Mouse (Mus musculus) embryonic facial prominence, embryonic 10.5 days (tissue): ENCODE results near the gene Tbc1d8. TPM values are rescaled to one million over a fixed set of nuclear protein-coding genes. Genes with fewer than 3 reads are reported as not detected.

Experiments used
- DNase-seq: peaks from one replicate; pipeline ENCODE4 v3.0.0-alpha.2; 2017; ENCODE audit warnings: low spot score
- H3K27ac ChIP-seq: fragments of 300-500 bp; sonication (generic); replicated peaks from 2 replicates; pipeline ENCODE4 v1.5.1; 2016; ENCODE audit warnings: mild to moderate bottlenecking
- H3K27me3 ChIP-seq: fragments of 300-500 bp; sonication (generic); replicated peaks from 2 replicates; pipeline ENCODE4 v1.6.1; 2016; ENCODE audit warnings: low read depth, mild to moderate bottlenecking; ENCODE audit not compliant: poor library complexity, severe bottlenecking
- H3K36me3 ChIP-seq: fragments of 300-500 bp; sonication (generic); replicated peaks from 2 replicates; pipeline ENCODE4 v1.6.1; 2016; ENCODE audit warnings: mild to moderate bottlenecking, moderate library complexity
- H3K4me1 ChIP-seq: fragments of 300-500 bp; sonication (generic); 2 replicates; pipeline ENCODE4 v1.6.1; 2016
- H3K4me3 ChIP-seq: fragments of 300-500 bp; sonication (generic); 2 replicates; pipeline ENCODE4 v1.5.1; 2016; ENCODE audit warnings: mild to moderate bottlenecking, moderate library complexity
- H3K9me3 ChIP-seq: fragments of 300-500 bp; sonication (generic); 2 replicates; pipeline ENCODE4 v1.6.1; 2016; ENCODE audit warnings: mild to moderate bottlenecking
- WGBS: fragments of 180-500 bp; shearing (Covaris S2); methylation state at CpG from one replicate; pipeline ENCODE4 v1.1.7; 2016; 5-methylcytosine and 5-hydroxymethylcytosine counted together
- polyA plus RNA-seq: library from polyadenylated mRNA; unstranded; fragments of >200 nt; fragmentation: Nextera tagmentation; extraction: Ambion mirVana; gene quantifications from 2 replicates; pipeline ENCODE4 v1.2.1, GENCODE M21; 2016

Gene Tbc1d8
- polyA plus RNA-seq, 1 experiment from 2014 or later = 5.2 TPM

DNA sequence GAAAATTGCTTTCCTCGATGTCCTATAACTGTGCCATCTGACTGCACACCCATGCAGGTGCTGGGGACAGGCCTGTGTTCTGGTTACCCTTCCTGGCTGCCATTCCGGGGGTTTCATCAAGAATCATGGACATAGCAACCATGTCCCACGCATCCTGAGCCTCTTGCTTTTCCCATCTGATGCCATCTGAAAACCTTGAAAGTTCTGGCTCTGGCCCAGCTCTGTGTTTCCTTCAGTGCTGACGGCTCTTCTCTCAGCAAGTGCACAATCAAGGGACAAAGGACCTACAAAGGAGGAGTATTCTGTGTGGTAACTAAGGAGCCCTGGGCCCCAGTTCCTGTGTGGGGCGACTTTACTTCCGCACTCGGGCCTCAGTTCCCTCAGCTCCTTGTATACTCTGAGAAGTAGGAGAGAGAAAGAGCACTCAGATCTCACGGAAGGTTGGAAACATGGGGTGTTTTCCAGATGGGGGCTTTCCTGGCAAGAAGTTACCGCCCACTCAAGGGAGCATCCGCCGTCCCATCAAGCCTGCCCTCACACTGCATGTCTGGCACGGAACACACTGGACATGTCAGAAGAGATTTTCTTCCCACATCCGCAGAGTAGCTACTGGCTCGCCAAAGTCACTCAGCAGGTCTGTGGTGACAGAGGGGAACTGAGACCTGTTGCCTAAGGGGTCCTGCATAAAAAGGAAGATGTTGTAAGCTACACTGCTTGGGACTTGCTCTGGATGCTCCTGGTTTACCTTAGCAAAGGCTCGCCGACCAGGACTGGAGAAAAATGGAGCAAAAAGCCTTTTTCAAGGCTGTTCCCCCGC is 24.5 kb upstream of the Tbc1d8 start:
- Histone ChIP-seq H3K27me3 (no peaks in the 10 kb centered on the region), H3K4me3 (no peak overlapping the region), H3K27ac (no peak overlapping the region), H3K4me1 (peaks cover 8% of the 10 kb centered on the region; the same call in 1 of the 2 replicates), H3K9me3 (no peaks in the 10 kb centered on the region), H3K36me3 (no peaks in the 10 kb centered on the region)
- 88% methylated on average over 17 of the region's 17 CpGs for WGBS
- no peak for DNase-seq

DNA sequence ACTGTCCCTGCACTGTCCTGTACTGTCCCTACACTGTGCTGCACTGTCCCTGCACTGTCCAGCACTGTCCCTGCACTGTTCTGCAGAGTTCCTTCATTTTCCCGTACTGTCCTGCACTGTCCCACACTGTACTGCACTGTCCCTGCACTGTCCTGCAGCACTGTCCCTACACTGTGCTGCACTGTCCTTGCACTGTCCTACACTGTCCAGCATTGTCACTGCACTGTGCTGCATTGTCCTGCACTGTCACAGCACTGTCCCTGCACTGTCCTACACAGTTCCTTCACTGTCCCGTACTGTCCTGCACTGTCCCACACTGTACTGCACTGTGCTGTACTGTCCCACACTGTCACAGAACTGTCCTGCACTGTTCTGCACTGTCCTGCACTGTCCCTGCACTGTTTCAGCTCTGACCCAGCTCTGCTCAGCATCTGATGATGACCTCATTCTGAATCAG is 21.0 kb upstream of the Tbc1d8 start:
- WGBS = 83% methylated on average over 2 of the region's 2 CpGs

DNA sequence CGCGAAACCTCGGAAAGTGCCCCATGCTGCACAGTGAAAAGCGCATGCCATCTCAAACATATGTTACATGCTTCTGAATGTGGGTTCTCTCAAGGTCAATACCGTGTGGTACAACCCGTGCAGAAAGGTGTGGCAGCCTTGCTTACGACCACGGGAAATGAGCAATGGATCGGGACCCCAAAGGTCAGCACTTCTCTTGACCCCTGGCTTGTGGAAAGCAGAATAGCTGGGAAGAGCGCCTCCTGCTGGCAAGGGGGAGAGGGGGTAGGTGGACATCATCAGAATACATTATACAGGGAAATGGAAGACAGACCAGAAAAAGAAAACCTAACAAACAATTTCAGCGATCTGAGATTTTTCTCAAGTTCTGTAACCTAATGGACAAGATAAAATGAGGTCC is 19.2 kb upstream of the Tbc1d8 start:
- H3K4me1 ChIP-seq = no peaks in the 10 kb centered on the region
- 88% methylated on average over 11 of the region's 11 CpGs for WGBS
- H3K27ac ChIP-seq = no peak overlapping the region

More for the DNA sequence above, 21.0 kb upstream of the Tbc1d8 start:
- H3K36me3 ChIP-seq = no peaks in the 10 kb centered on the region
- no peak overlapping the region for H3K27ac ChIP-seq
- no peaks in the 10 kb centered on the region for H3K27me3 ChIP-seq
- no peaks in the 10 kb centered on the region for H3K4me1 ChIP-seq
- H3K9me3 ChIP-seq = no peaks in the 10 kb centered on the region
- no peak for DNase-seq
- H3K4me3 ChIP-seq = no peak overlapping the region

DNA sequence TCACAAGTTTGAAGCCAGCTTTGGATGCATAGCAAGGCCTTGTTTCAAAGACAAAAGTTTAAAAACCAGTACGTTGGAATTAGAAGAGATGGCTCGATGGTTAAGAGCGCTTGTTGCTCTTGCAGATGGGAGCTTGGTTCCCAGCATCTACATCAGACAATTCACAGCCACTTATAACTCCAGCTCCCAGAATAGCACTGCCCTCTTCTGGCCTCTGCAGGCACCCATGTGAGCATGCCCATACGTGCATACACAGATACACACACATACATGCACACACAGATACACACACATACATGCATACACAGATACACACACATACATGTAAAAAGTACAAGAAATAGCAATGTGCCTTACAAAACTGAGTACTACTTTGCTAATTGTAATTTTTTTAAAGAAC is 18.4 kb upstream of the Tbc1d8 start:
- no peaks in the 10 kb centered on the region for H3K4me1 ChIP-seq
- H3K27me3 ChIP-seq = no peaks in the 10 kb centered on the region
- H3K9me3 ChIP-seq = no peaks in the 10 kb centered on the region
- no peak overlapping the region for H3K4me3 ChIP-seq
- H3K27ac ChIP-seq = no peak overlapping the region
- WGBS = 91% methylated on average over 4 of the region's 4 CpGs
- H3K36me3 ChIP-seq = no peaks in the 10 kb centered on the region
- no peak for DNase-seq

More for the DNA sequence above, 19.2 kb upstream of the Tbc1d8 start:
- no peak overlapping the region for H3K4me3 ChIP-seq
- no peaks in the 10 kb centered on the region for H3K9me3 ChIP-seq
- no peaks in the 10 kb centered on the region for H3K27me3 ChIP-seq
- no peak for DNase-seq
- H3K36me3 ChIP-seq = no peaks in the 10 kb centered on the region

DNA sequence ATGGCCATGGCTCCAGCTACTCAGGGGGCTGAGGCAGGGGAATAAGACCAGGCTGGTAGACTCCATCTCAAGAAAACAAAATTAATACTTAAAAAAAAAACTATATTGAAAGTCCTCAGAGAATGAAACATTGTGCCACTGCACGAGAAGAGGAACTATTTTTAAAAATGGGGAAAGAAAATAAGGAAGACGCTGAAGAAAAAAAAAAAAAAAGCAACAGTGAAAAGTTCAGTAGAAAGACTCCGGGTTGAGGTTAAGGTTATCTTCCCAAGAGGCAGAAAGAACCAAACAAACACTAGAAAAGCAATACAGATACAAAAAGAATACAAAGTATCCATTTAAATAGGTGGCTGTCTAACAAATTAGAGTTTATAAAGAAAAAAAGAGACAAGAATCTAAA is 15.1 kb upstream of the Tbc1d8 start:
- H3K4me3 ChIP-seq = no peak overlapping the region
- no peak overlapping the region for H3K27ac ChIP-seq
- WGBS = 80% methylated on average over 3 of the region's 3 CpGs
- H3K36me3 ChIP-seq = no peaks in the 10 kb centered on the region
- no peaks in the 10 kb centered on the region for H3K4me1 ChIP-seq
- no peak for DNase-seq
- no peaks in the 10 kb centered on the region for H3K9me3 ChIP-seq
- no peaks in the 10 kb centered on the region for H3K27me3 ChIP-seq

DNA sequence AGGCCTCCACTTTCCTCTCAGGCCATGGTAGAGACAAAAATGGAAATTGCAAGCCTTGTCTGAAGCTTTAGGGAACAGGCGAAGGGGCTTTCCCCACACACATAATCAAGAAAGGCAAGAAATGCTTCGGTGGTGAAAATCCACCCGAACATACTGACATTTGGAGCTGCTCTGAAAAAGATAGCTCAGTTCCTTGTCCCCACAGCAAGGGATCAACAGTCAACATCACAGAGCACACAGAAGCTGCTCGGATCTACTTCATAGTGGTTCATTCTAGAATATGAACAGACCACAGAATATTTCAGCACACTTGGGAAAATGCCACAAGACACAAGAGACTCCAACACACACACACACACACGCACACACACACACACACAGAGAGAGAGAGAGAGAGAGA is 14.6 kb upstream of the Tbc1d8 start:
- WGBS = 85% methylated on average over 5 of the region's 5 CpGs
- no peak for DNase-seq
- H3K4me1 ChIP-seq = no peaks in the 10 kb centered on the region
- H3K9me3 ChIP-seq = no peaks in the 10 kb centered on the region
- no peak overlapping the region for H3K27ac ChIP-seq
- H3K4me3 ChIP-seq = no peak overlapping the region
- no peaks in the 10 kb centered on the region for H3K27me3 ChIP-seq
- H3K36me3 ChIP-seq = no peaks in the 10 kb centered on the region

DNA sequence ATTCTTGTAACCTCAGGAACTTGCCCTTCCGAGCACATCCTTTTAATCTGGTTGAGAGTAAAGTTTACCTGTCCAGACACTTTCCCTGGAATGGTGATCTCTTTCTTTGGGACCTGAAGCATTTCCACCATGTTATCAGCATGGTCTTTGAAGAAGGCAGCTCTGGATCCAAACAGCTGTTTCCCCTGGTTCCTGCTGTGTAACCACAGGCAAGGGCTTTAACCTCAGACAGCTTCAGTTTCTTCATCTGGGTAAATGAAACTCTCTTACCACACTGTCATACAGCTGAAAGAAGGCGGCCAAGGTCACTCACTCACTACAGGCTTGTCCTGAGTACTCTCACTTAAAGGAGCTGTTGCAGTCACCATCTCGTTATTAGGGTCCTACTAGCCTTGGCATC is 8.8 kb upstream of the Tbc1d8 start:
- H3K4me3 ChIP-seq = no peak overlapping the region
- H3K36me3 ChIP-seq = no peaks in the 10 kb centered on the region
- no peak overlapping the region for H3K27ac ChIP-seq
- DNase-seq = no peak
- 75% methylated on average over 3 of the region's 3 CpGs for WGBS
- H3K4me1 ChIP-seq = peaks cover 7% of the 10 kb centered on the region
- H3K9me3 ChIP-seq = no peaks in the 10 kb centered on the region
- no peaks in the 10 kb centered on the region for H3K27me3 ChIP-seq

DNA sequence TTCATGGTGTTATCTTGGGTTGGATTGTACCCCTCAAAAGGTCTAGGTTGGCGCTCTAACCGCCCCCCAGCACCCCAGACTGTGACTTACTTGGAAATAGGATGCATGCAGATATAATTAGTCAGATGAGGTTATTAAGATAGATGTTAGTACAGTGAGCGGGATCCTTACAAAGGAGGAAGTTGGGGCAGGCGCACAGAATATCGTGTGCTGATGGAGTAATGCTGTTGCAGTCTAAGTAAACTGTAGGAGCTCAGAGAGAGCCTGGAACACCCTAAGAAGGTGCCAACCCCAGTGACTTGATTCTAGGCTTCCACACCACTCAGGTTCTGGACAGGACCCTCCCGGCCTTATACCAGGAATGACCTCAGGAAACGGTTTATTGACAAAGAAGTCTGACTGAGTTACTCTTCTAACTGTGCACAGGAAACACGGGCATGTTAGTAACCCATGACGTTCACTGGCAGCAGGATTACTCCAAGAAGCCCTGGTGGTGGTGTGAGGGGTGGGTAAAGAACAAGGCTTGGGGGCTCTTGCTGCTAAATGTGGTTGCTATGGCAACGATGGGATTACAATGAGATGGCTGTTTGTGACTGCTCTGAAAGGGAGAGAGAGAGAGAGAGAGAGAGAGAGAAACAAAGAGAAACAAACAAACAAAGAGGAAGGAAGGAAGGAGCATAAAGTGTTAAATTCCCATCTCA is 3.7 kb upstream of the Tbc1d8 start:
- Histone ChIP-seq H3K27ac (0 out of 2 replicates have a peak overlapping the region, but pooled peaks have one; percentile 61), H3K27me3 (peaks cover 8% of the 10 kb centered on the region), H3K36me3 (no peaks in the 10 kb centered on the region), H3K4me1 (peaks cover 35% of the 10 kb centered on the region), H3K9me3 (no peaks in the 10 kb centered on the region), H3K4me3 (no peak overlapping the region)
- peak; percentile 31 for DNase-seq
- WGBS = 58% methylated on average over 10 of the region's 10 CpGs

DNA sequence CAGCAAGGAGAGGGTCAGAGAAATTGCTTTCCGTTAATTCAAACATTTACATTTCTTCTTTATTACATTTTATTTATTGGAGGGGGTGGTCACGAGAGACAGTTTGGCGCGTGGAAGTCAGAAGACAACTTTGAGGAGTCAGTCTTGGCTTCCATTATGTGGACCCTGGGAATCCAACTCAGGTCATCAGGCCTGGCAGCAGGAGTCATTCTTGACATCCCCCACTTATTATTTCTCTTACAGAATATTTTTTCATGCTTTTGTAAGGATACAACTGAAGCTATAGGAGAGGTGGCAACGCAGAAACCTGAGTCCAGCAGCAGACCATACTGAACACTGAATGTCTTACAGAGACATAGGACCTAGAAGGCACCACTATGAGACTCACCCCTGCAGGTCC is 699 bp upstream of the Tbc1d8 start:
- WGBS = 70% methylated on average over 5 of the region's 5 CpGs
- DNase-seq = no peak
- Histone ChIP-seq H3K36me3 (no peaks in the 10 kb centered on the region), H3K4me1 (peaks cover 39% of the 10 kb centered on the region), H3K9me3 (peaks cover 4% of the 10 kb centered on the region; the same call in 1 of the 2 replicates), H3K4me3 (peak overlapping the region; percentile 75), H3K27me3 (peaks cover 24% of the 10 kb centered on the region), H3K27ac (peak overlapping the region; percentile 86; the same call in 1 of the 2 replicates)

DNA sequence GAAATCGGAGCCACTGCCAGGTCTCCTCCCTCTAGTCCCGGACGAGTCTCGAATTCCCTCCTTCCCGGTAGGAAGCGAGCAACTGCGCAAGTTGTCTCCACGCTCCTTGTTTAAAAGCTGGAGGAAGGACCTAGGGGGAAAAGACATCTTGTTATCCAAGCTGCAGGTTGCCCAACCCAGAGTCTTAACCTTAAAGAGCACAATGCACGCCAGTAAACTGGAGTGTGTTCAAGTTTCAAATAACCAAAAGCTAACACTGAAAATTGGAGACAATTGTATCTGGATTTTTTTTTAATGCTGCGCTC is 293 bp upstream of the Tbc1d8 start:
- no peak for DNase-seq
- Histone ChIP-seq H3K4me3 (peak overlapping the region; percentile 75), H3K9me3 (peaks cover 4% of the 10 kb centered on the region; the same call in 1 of the 2 replicates), H3K36me3 (no peaks in the 10 kb centered on the region), H3K4me1 (peaks cover 39% of the 10 kb centered on the region), H3K27ac (peak overlapping the region; percentile 86), H3K27me3 (peaks cover 24% of the 10 kb centered on the region)
- 5% methylated on average over 10 of the region's 10 CpGs for WGBS

DNA sequence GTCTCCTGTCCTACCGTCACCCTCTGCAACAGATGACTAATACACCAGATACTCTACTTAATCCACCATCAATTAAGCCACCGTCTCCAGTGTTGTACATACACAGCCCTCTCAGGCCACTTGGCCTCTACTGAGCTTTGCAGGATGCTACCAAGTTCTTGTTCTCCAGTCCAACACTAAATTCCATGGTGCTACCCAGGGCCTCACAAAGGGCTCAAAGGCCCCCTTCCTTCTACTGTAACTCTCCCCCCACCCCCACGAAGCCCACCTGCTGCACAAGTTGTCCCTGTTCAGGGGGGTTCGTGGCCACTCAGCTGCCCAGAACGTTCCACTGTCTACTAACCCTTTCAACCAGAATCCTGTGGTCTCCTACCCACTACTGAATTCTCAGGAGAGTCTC is 1.5 kb downstream of the Tbc1d8 start:
- Histone ChIP-seq H3K27ac (no peak overlapping the region), H3K36me3 (no peaks in the 10 kb centered on the region), H3K4me1 (peaks cover 30% of the 10 kb centered on the region), H3K27me3 (peaks cover 24% of the 10 kb centered on the region), H3K4me3 (peak overlapping the region; percentile 75), H3K9me3 (peaks cover 4% of the 10 kb centered on the region; the same call in 1 of the 2 replicates)
- no peak for DNase-seq
- WGBS = 82% methylated on average over 5 of the region's 5 CpGs

DNA sequence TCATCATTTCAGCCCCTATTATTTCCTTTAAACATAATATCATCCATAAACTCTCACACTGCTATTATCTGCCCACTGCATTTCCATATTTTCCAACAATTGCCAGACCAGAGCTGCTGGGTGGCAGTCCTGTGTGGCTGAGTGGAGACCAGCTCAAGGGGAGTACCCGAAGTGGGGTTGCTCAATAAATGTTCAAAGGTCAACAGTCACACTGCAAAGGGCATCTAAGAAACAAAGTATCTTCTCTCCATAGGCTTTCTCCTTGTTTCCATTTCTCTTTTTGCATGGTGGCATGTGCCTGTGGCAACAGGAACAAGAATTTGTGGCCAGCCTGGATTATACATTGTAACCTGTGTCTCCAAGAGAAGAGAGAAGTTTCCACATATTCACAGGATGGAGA is 2.2 kb downstream of the Tbc1d8 start:
- DNase-seq = no peak
- H3K27ac ChIP-seq = no peak overlapping the region
- no peak overlapping the region for H3K4me3 ChIP-seq
- H3K27me3 ChIP-seq = peaks cover 24% of the 10 kb centered on the region
- H3K9me3 ChIP-seq = peaks cover 4% of the 10 kb centered on the region; the same call in 1 of the 2 replicates
- no peaks in the 10 kb centered on the region for H3K36me3 ChIP-seq
- WGBS = 77% methylated on average over 1 of the region's 1 CpGs
- peaks cover 25% of the 10 kb centered on the region for H3K4me1 ChIP-seq

DNA sequence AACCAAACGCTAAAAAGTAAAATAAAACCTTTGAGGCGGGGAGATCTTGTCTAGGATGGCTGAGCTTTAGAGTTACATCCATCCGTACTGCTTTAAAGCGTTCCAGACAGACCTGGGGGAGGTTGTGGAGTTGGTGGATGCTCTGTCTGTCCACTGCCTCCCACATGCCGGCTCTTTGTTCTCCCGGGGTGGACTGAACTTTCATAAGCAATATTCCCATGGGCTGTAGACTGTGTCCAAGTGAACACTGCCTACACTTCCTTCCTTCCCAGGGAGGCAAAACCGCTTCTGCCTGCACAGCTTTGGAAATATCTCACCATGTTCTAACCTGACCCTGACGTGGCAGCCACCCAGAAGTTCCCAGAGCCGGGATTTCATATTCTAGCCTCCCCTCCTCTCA is 4.0 kb downstream of the Tbc1d8 start:
- H3K4me1 ChIP-seq = peaks cover 21% of the 10 kb centered on the region
- no peak overlapping the region for H3K4me3 ChIP-seq
- DNase-seq = no peak
- WGBS = 91% methylated on average over 9 of the region's 9 CpGs
- H3K9me3 ChIP-seq = peaks cover 4% of the 10 kb centered on the region; the same call in 1 of the 2 replicates
- H3K36me3 ChIP-seq = no peaks in the 10 kb centered on the region
- no peak overlapping the region for H3K27ac ChIP-seq
- H3K27me3 ChIP-seq = peaks cover 24% of the 10 kb centered on the region
